Mouse (Mus musculus) heart, adult 2 months (tissue): Measurements from ENCODE around the gene Nans. TPM values are rescaled to one million over a fixed set of nuclear protein-coding genes. Genes with fewer than 3 reads are reported as not detected.

Source experiments
- DNase-seq, 2 experiments: peaks; one replicate each; pipeline ENCODE4 v3.0.0; 2021
- H3K27ac ChIP-seq: fragments of 200-600 bp; 2 replicates; pipeline ENCODE4 v1.8.1; 2022
- H3K27me3 ChIP-seq: fragments of 200-500 bp; 2 replicates; pipeline ENCODE4 v1.6.1; 2012; ENCODE audit warnings: mild to moderate bottlenecking, low read length, inconsistent platforms, mixed read lengths; ENCODE audit not compliant: control insufficient read depth, insufficient read depth
- H3K36me3 ChIP-seq: fragments of 200-500 bp; 2 replicates; pipeline ENCODE4 v1.6.1; 2012; ENCODE audit warnings: low read length, inconsistent platforms; ENCODE audit not compliant: control insufficient read depth, insufficient read depth
- H3K4me1 ChIP-seq: fragments of 200-500 bp; 2 replicates; pipeline ENCODE4 v1.6.1; 2011; ENCODE audit warnings: low read length; ENCODE audit not compliant: control insufficient read depth, insufficient read depth
- H3K4me3 ChIP-seq: fragments of 200-600 bp; 2 replicates; pipeline ENCODE4 v1.8.1; 2022
- H3K79me2 ChIP-seq: fragments of 200-500 bp; replicated peaks from 2 replicates; pipeline ENCODE4 v1.6.1; 2012; ENCODE audit warnings: mild to moderate bottlenecking, inconsistent platforms, low read length, moderate library complexity, mixed read lengths; ENCODE audit not compliant: control insufficient read depth, insufficient read depth
- H3K9ac ChIP-seq: fragments of 200-500 bp; 2 replicates; pipeline ENCODE4 v1.6.1; 2012; ENCODE audit warnings: low read depth, mild to moderate bottlenecking, control low read depth, inconsistent platforms, low read length, mixed read lengths
- CTCF ChIP-seq: fragments of 200-600 bp; IDR thresholded peaks from 2 replicates; pipeline ENCODE4 v1.8.1; 2022; ENCODE audit warnings: antibody characterized with exemption, mild to moderate bottlenecking, moderate library complexity
- EP300 ChIP-seq: fragments of 200-500 bp; IDR thresholded peaks from 2 replicates; pipeline ENCODE4 v1.6.1; 2011; ENCODE audit warnings: low read depth, low read length, control low read depth; ENCODE audit not compliant: insufficient read depth
- POLR2A ChIP-seq: fragments of 200-500 bp; IDR thresholded peaks from 2 replicates; pipeline ENCODE4 v1.6.1; 2011; ENCODE audit warnings: mild to moderate bottlenecking, low read depth, low read length, control low read depth; ENCODE audit not compliant: insufficient read depth
- WGBS: fragments of 180-500 bp; shearing (Covaris S2); methylation state at CpG from one replicate; pipeline ENCODE4 v1.1.7; 2018; 5-methylcytosine and 5-hydroxymethylcytosine counted together
- intact Hi-C: fragments of 180-260 bp; cut with DNase I; formaldehyde crosslinking; loops from one replicate; pipeline ENCODE4 v1.15.1; 2025
- polyA plus RNA-seq: library from polyadenylated mRNA; depleted of rRNA; stranded (reverse); fragments of >200 nt; gene quantifications from 2 replicates; pipeline ENCODE4 v1.2.3, GENCODE M21; 2012
- total RNA-seq, 2 experiments: library from RNA; stranded (reverse); gene quantifications; 2 replicates each; pipeline ENCODE4 v1.2.3; 2021

Gene Nans
- total and polyA plus RNA-seq, 3 experiments, result 11.3 to 16.4 (median 12.0) TPM

- no peak overlapping the region for H3K4me3 ChIP-seq
- no peaks in the 10 kb centered on the region for H3K4me1 ChIP-seq
- no peak overlapping the region for H3K9ac ChIP-seq
- TF ChIP-seq CTCF (no peak), EP300 (no peak), POLR2A (no peak)
- intact Hi-C loops, result no loop called here
- no peaks in the 10 kb centered on the region for H3K27me3 ChIP-seq
- no peaks in the 10 kb centered on the region for H3K36me3 ChIP-seq
- WGBS, result 37% methylated on average over 2 of the region's 2 CpGs
- H3K27ac ChIP-seq, result no peak overlapping the region
- 0 out of 2 replicates have a peak, but pooled peaks cover 1% of the 10 kb centered on the region for H3K79me2 ChIP-seq
- no peak for DNase-seq
Observed at GRCm38 (mm10) chr4:46520491-46520890, 31.4 kb downstream of the Nans start.

GRCm38 (mm10) chr4:46521457-46521856, 32.4 kb downstream of the Nans start:
- intact Hi-C loops, result no loop called here
- Histone ChIP-seq H3K4me3 (no peak overlapping the region), H3K27ac (no peak overlapping the region), H3K27me3 (no peaks in the 10 kb centered on the region), H3K79me2 (0 out of 2 replicates have a peak, but pooled peaks cover 1% of the 10 kb centered on the region), H3K9ac (no peak overlapping the region), H3K36me3 (no peaks in the 10 kb centered on the region), H3K4me1 (no peaks in the 10 kb centered on the region)
- no peak for TF ChIP-seq CTCF
- TF ChIP-seq POLR2A, result no peak
- no peak for TF ChIP-seq EP300
- DNase-seq, result no peak
- 48% methylated on average over 10 of the region's 10 CpGs for WGBS

- Histone ChIP-seq H3K36me3 (no peaks in the 10 kb centered on the region), H3K79me2 (no peaks in the 10 kb centered on the region), H3K9ac (no peak overlapping the region), H3K27ac (no peak overlapping the region), H3K4me3 (no peak overlapping the region), H3K4me1 (no peaks in the 10 kb centered on the region), H3K27me3 (no peaks in the 10 kb centered on the region)
- no peak for DNase-seq
- 91% methylated on average over 4 of the region's 4 CpGs for WGBS
- no peak for TF ChIP-seq CTCF
- TF ChIP-seq POLR2A, result no peak
- no peak for TF ChIP-seq EP300
- intact Hi-C loops, result no loop called here
Observed at GRCm38 (mm10) chr4:46523324-46523723, 34.3 kb downstream of the Nans start.

GRCm38 (mm10) chr4:46526226-46526625, 37.2 kb downstream of the Nans start:
- no peak for TF ChIP-seq CTCF
- no peak for TF ChIP-seq EP300
- TF ChIP-seq POLR2A, result no peak
- intact Hi-C loops, result no loop called here
- Histone ChIP-seq H3K9ac (no peak overlapping the region), H3K4me1 (no peaks in the 10 kb centered on the region), H3K36me3 (no peaks in the 10 kb centered on the region), H3K27me3 (no peaks in the 10 kb centered on the region), H3K27ac (no peak overlapping the region), H3K4me3 (no peak overlapping the region), H3K79me2 (no peaks in the 10 kb centered on the region)
- no peak for DNase-seq
- 90% methylated on average over 3 of the region's 3 CpGs for WGBS

GRCm38 (mm10) chr4:46526798-46527557, 37.9 kb downstream of the Nans start:
- Histone ChIP-seq H3K9ac (peak overlapping the region; percentile 53; the same call in 1 of the 2 replicates), H3K27me3 (no peaks in the 10 kb centered on the region), H3K27ac (no peak overlapping the region), H3K36me3 (no peaks in the 10 kb centered on the region), H3K79me2 (no peaks in the 10 kb centered on the region), H3K4me3 (no peak overlapping the region), H3K4me1 (no peaks in the 10 kb centered on the region)
- DNase-seq, result no peak
- intact Hi-C loops, result no loop called here
- TF ChIP-seq EP300, result no peak
- TF ChIP-seq CTCF, result peak; percentile 37
- TF ChIP-seq POLR2A, result no peak
- 38% methylated on average over 17 of the region's 17 CpGs for WGBS

- Histone ChIP-seq H3K79me2 (no peaks in the 10 kb centered on the region), H3K36me3 (no peaks in the 10 kb centered on the region), H3K4me1 (no peaks in the 10 kb centered on the region), H3K4me3 (no peak overlapping the region), H3K27ac (no peak overlapping the region), H3K27me3 (no peaks in the 10 kb centered on the region), H3K9ac (peak overlapping the region; percentile 53)
- peak in 1 of 2 experiments; percentile 33 for DNase-seq
- intact Hi-C loops, result no loop called here
- 3% methylated on average over 7 of the region's 7 CpGs for WGBS
- TF ChIP-seq EP300 (no peak), POLR2A (peak; percentile 47; the same call in 1 of the 2 replicates), CTCF (no peak)
Observed at GRCm38 (mm10) chr4:46527558-46527926, 38.5 kb downstream of the Nans start.
